26 mouse cellular contexts compared by ENCODE assay signal in genomic region chr1:94642296-94642695, GRCm38 (mm10).
"Had no signal": no experiment of that assay in that cellular context is flagged by ENCODE, and none has a peak within 500 bp of the region (broad histone marks: within the 10 kb centered on the region; RNA-seq: fewer than 3 reads in every experiment).

No protein-coding gene starts in this region.

- H3K9ac ChIP-seq: heart, embryonic 13.5 days; heart, embryonic 15.5 days; hindbrain, embryonic 13.5 days; hindbrain, embryonic 15.5 days; kidney, embryonic 15.5 days; limb, embryonic 12.5 days had no signal

- H3K36me3 ChIP-seq: heart, embryonic 13.5 days; heart, embryonic 15.5 days; hindbrain, embryonic 13.5 days; hindbrain, embryonic 15.5 days; kidney, embryonic 15.5 days; limb, embryonic 12.5 days had no signal

- H3K4me3 ChIP-seq: heart, adult 2 months; heart, embryonic 13.5 days; heart, embryonic 15.5 days; hindbrain, embryonic 13.5 days; hindbrain, embryonic 15.5 days; kidney, embryonic 15.5 days; limb, embryonic 12.5 days had no signal

- ATAC-seq: hindbrain, postnatal 0 days; intestine, embryonic 16.5 days had no signal

- H3K27me3 ChIP-seq: heart, embryonic 13.5 days; heart, embryonic 15.5 days; hindbrain, embryonic 13.5 days; hindbrain, embryonic 15.5 days; kidney, embryonic 15.5 days; limb, embryonic 12.5 days had no signal

- H3K4me2 ChIP-seq: heart, embryonic 11.5 days; heart, embryonic 13.5 days; heart, embryonic 15.5 days; hindbrain, embryonic 13.5 days; hindbrain, embryonic 15.5 days; kidney, embryonic 15.5 days; limb, embryonic 12.5 days; liver, embryonic 11.5 days had no signal

- H3K9me3 ChIP-seq: heart, embryonic 13.5 days; heart, embryonic 15.5 days; hindbrain, embryonic 13.5 days; hindbrain, embryonic 15.5 days; kidney, embryonic 15.5 days; limb, embryonic 12.5 days had no signal

- DNase-seq: gastrocnemius, postnatal 14 days; gastrocnemius, postnatal 36 days; heart, adult 11 months; heart, adult 2 months; heart, postnatal 14 days; heart, postnatal 36 days; kidney, adult 11 months; kidney, adult 2 months; kidney, adult 9 months; kidney, postnatal 14 days; kidney, postnatal 36 days; layer of hippocampus, adult 9-11 months; layer of hippocampus, postnatal 36 days; left cerebral cortex, postnatal 4 days; liver had no signal

- H3K27ac ChIP-seq: heart, adult 2 months; heart, embryonic 13.5 days; heart, embryonic 15.5 days; hindbrain, embryonic 13.5 days; hindbrain, embryonic 15.5 days; hindbrain, postnatal 0 days; kidney, embryonic 15.5 days; kidney, postnatal 0 days; limb, embryonic 12.5 days had no signal

- H3K4me1 ChIP-seq: heart, embryonic 13.5 days; heart, embryonic 15.5 days; hindbrain, embryonic 13.5 days; hindbrain, embryonic 15.5 days; kidney, embryonic 15.5 days; limb, embryonic 12.5 days had no signal
